Mouse (Mus musculus): ENCODE results near the gene Txnrd2. TPM values are rescaled to one million over a fixed set of nuclear protein-coding genes. Genes with fewer than 3 reads are reported as not detected.
A peak's percentile ranks its signal among the peaks of the same experiment; 100 is the strongest.

The Txnrd2 gene
- polyA plus RNA-seq, 1 experiment from 2014 or later: 22.0 TPM

DNA sequence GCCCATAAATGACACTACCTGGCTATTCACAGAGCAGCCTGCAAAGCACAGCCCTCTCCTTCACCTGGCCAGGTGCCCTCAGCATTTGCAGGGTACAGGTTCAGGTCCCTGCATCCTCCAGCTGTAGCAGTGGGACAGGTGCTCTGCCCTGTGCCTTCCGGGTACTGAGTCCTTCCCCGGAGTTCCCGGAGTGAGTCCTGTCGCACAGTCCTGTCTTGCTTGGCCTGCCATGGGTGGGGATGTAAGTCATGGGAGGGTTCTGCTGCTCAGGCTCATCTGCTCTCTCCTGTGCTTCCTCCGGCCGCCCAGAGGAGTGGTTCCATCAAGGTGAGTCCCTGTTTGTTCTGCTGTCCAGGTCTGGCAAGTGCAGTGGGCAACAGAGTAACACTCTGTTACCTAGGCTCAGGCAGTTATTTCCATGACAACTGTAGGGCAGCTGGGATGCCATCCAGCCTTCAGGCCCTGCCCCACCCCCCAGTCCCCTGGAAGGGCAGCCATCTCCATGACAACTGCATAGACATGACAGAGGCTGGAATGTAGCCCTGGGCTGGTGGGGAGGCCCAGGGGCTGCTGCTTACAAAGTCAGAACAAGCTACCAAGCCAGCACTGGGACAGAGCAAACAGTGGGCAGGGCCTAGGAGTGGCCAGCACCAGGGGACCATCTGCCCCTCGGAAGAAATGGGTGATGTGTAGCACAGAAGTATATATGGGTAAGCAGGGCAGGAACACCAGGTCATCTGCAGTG, 25.5 kb upstream of the Txnrd2 start:
- no peak overlapping the region for H3K4me3 ChIP-seq (ENCODE audit: low read length)
- 31% methylated on average over 7 of the region's 7 CpGs for WGBS
- H3K4me1 ChIP-seq (replicated peaks; ENCODE audit: control insufficient read depth, insufficient read depth, low read length): peaks cover 23% of the 10 kb centered on the region
- no peak overlapping the region for H3K4me2 ChIP-seq (ENCODE audit: low read depth, low read length)
- no peaks in the 10 kb centered on the region for H3K9me3 ChIP-seq (ENCODE audit: control insufficient read depth, low read length)
- H3K27me3 ChIP-seq (ENCODE audit: control insufficient read depth, insufficient read depth, low read depth, low read length): no peaks in the 10 kb centered on the region
- H3K27ac ChIP-seq (ENCODE audit: low read length): peak overlapping the region; percentile 51
- H3K36me3 ChIP-seq (ENCODE audit: control insufficient read depth, insufficient read depth, low read length): peaks cover 8% of the 10 kb centered on the region
- peak; percentile 81 for ATAC-seq (ENCODE audit: low read depth)
- no peak overlapping the region; the same call in 1 of the 2 replicates for H3K9ac ChIP-seq (ENCODE audit: low read length)

DNA sequence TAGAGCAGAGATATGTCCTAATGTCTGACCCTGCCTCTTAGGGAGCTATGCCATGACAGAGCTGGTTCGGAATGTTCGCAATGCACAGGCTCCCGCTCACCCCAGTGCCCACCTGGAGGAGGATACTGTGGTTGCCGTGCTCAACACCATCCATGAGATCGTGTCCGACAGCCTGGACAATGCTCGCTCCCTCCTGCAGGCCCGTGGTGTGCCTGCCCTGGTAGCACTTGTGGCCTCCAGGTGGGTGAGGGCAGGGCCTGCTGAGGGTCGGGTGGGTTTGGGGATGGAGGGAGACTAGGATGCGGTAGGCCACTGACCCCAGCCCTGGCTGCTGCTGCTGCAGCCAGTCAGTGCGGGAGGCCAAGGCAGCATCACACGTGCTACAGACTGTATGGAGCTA, 22.9 kb upstream of the Txnrd2 start:
- Histone ChIP-seq H3K4me3 (ENCODE audit: low read length) (no peak overlapping the region), H3K4me1 (replicated peaks; ENCODE audit: control insufficient read depth, insufficient read depth, low read length) (peaks cover 25% of the 10 kb centered on the region), H3K9me3 (ENCODE audit: control insufficient read depth, low read length) (no peaks in the 10 kb centered on the region), H3K36me3 (ENCODE audit: control insufficient read depth, insufficient read depth, low read length) (peaks cover 6% of the 10 kb centered on the region), H3K9ac (ENCODE audit: low read length) (no peak overlapping the region), H3K27me3 (ENCODE audit: control insufficient read depth, insufficient read depth, low read depth, low read length) (no peaks in the 10 kb centered on the region), H3K27ac (ENCODE audit: low read length) (no peak overlapping the region), H3K4me2 (ENCODE audit: low read depth, low read length) (no peak overlapping the region)
- WGBS: 89% methylated on average over 12 of the region's 12 CpGs
- ATAC-seq (ENCODE audit: low read depth): no peak

DNA sequence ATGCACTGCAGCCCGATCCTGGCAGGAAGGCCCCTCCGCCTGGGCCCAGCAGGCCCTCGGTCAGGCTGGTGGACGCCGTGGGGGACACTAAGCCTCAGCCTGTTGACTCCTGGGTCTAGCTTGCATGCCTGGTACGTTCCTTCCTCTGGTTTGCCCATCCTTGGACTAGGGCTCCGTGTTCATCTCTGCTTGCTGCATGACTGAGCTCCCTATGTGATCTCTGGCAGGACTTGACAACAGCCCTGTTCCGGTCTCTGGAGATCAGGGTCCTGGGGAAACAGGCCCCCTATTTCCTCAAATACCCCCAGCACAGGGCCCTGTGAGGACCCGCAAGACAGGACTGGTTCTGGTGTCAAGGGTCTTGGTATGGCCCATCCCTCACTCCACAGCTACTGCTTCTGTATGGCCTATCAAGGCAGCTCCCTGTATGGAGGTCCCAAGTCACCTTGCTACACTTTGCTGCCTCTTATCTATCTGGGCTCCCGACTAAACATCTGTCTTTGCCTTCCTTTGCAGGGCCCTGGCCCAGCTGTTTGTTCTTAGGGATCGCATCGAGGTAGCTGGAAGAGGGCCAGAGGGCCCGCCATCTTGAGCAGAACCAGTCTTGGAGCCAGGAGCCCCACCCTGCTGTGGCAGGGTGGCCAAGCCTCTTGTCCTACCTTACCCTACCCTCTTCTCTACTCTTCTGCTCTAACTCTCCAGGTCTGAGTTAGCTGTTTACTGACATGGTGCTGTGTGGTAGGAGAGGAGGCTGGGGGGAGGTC, 20.9 kb upstream of the Txnrd2 start:
- 73% methylated on average over 13 of the region's 13 CpGs for WGBS
- H3K4me2 ChIP-seq (ENCODE audit: low read depth, low read length): no peak overlapping the region
- no peak overlapping the region for H3K4me3 ChIP-seq (ENCODE audit: low read length)
- H3K4me1 ChIP-seq (replicated peaks; ENCODE audit: control insufficient read depth, insufficient read depth, low read length): peaks cover 27% of the 10 kb centered on the region
- no peak overlapping the region for H3K9ac ChIP-seq (ENCODE audit: low read length)
- H3K27me3 ChIP-seq (ENCODE audit: control insufficient read depth, insufficient read depth, low read depth, low read length): no peaks in the 10 kb centered on the region
- ATAC-seq (ENCODE audit: low read depth): no peak
- H3K27ac ChIP-seq (ENCODE audit: low read length): no peak overlapping the region; the same call in 1 of the 2 replicates
- no peaks in the 10 kb centered on the region for H3K9me3 ChIP-seq (ENCODE audit: control insufficient read depth, low read length)
- H3K36me3 ChIP-seq (ENCODE audit: control insufficient read depth, insufficient read depth, low read length): peaks cover 3% of the 10 kb centered on the region; the same call in 1 of the 2 replicates

DNA sequence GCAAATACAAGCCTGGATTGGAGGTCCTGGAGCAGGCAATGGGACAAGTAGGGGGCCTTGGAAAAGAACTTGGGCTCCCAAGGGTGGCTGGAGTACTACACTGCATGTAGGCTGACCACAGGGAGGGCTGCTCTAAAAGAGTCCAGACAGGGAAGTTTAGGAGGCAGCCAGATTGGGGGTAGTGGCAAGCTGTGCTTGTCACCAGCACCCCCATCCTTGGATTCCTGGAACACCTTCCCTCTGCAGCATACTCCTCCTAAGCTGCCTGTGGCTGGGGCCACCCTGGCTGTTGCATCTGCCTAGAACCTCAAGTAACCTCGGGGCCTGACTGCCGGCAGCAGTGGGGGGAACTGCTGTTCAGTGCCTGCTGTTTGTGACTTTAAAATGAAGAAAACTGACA, 20.3 kb upstream of the Txnrd2 start:
- no peak overlapping the region for H3K9ac ChIP-seq (ENCODE audit: low read length)
- no peak overlapping the region for H3K4me2 ChIP-seq (ENCODE audit: low read depth, low read length)
- 48% methylated on average over 2 of the region's 2 CpGs for WGBS
- no peak for ATAC-seq (ENCODE audit: low read depth)
- H3K27me3 ChIP-seq (ENCODE audit: control insufficient read depth, insufficient read depth, low read depth, low read length): no peaks in the 10 kb centered on the region
- H3K27ac ChIP-seq (ENCODE audit: low read length): no peak overlapping the region; the same call in 1 of the 2 replicates
- peaks cover 22% of the 10 kb centered on the region for H3K4me1 ChIP-seq (replicated peaks; ENCODE audit: control insufficient read depth, insufficient read depth, low read length)
- no peak overlapping the region for H3K4me3 ChIP-seq (ENCODE audit: low read length)
- H3K36me3 ChIP-seq (ENCODE audit: control insufficient read depth, insufficient read depth, low read length): peaks cover 8% of the 10 kb centered on the region
- no peaks in the 10 kb centered on the region for H3K9me3 ChIP-seq (ENCODE audit: control insufficient read depth, low read length)

DNA sequence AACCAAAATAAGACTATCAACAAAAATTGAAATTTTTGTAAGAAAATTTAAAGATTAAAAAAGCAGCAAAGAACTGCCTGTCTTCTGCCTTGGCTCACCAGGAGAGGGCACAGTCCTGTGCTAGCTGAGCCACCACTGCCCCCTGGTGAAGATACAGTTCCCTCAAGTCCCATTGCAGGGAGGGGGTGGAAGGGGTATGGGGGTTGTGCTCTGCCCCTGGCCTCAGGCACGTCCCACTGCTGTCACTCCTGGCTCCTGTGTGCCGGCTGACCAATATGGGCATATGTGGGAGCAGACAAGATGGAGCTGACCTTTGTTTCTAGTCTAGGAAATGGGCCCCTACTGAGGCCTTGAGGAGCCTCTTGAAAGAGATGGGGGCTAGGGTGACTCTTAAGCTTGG, 19.9 kb upstream of the Txnrd2 start:
- WGBS: 11% methylated on average over 2 of the region's 2 CpGs
- Histone ChIP-seq H3K4me2 (ENCODE audit: low read depth, low read length) (no peak overlapping the region), H3K27me3 (ENCODE audit: control insufficient read depth, insufficient read depth, low read depth, low read length) (no peaks in the 10 kb centered on the region), H3K4me3 (ENCODE audit: low read length) (no peak overlapping the region), H3K9ac (ENCODE audit: low read length) (no peak overlapping the region), H3K27ac (ENCODE audit: low read length) (no peak overlapping the region), H3K9me3 (ENCODE audit: control insufficient read depth, low read length) (no peaks in the 10 kb centered on the region), H3K36me3 (ENCODE audit: control insufficient read depth, insufficient read depth, low read length) (peaks cover 10% of the 10 kb centered on the region), H3K4me1 (replicated peaks; ENCODE audit: control insufficient read depth, insufficient read depth, low read length) (peaks cover 18% of the 10 kb centered on the region)
- ATAC-seq (ENCODE audit: low read depth): peak; percentile 69

DNA sequence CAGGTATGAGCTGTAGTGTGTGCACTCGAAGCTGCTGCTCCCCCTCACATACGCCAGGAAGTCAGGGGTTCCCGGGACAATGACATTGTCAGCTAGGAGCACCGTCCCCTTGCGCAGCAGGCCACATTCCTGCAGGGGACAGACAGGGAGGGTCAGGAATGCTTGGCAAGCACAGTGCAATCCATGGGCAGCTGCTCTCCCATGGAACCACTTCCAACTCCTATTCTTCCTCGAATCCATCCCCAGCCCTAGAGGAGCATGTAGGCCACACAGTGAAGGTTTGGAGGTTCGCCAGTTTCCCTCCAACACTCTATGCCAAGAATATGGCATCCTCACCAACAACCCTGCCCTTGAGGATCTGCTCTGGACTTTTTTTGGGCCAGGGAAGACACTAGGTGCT, 18.3 kb upstream of the Txnrd2 start:
- Histone ChIP-seq H3K4me1 (replicated peaks; ENCODE audit: control insufficient read depth, insufficient read depth, low read length) (peaks cover 20% of the 10 kb centered on the region), H3K36me3 (ENCODE audit: control insufficient read depth, insufficient read depth, low read length) (peaks cover 10% of the 10 kb centered on the region), H3K27me3 (ENCODE audit: control insufficient read depth, insufficient read depth, low read depth, low read length) (no peaks in the 10 kb centered on the region), H3K27ac (ENCODE audit: low read length) (peak overlapping the region; percentile 59), H3K4me3 (ENCODE audit: low read length) (no peak overlapping the region), H3K9ac (ENCODE audit: low read length) (no peak overlapping the region), H3K4me2 (ENCODE audit: low read depth, low read length) (no peak overlapping the region), H3K9me3 (ENCODE audit: control insufficient read depth, low read length) (no peaks in the 10 kb centered on the region)
- ATAC-seq (ENCODE audit: low read depth): peak; percentile 24; the same call in 1 of the 2 replicates
- 33% methylated on average over 7 of the region's 7 CpGs for WGBS

DNA sequence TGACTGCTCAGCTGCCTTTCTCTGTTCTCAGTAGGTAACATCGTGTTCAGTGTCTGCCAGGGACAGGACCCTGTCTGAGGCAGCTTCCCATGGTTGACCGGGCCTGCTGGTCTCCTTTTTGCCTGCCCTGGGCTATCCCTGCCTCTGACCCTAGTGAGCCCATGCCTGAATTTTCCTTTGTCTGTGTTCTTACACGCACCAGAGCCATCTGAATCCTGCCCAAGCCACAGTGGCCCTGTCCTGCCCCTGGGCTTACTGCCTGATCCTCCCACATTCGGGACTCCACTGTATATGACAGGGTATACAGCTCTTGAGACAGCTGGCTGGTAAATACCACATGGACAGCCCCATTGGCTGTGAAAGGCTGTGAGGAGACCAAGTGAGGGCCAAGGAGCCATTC, 16.4 kb upstream of the Txnrd2 start:
- no peak overlapping the region for H3K4me2 ChIP-seq (ENCODE audit: low read depth, low read length)
- H3K4me1 ChIP-seq (replicated peaks; ENCODE audit: control insufficient read depth, insufficient read depth, low read length): peaks cover 20% of the 10 kb centered on the region
- H3K9ac ChIP-seq (ENCODE audit: low read length): no peak overlapping the region
- H3K27me3 ChIP-seq (ENCODE audit: control insufficient read depth, insufficient read depth, low read depth, low read length): no peaks in the 10 kb centered on the region
- ATAC-seq (ENCODE audit: low read depth): no peak
- no peaks in the 10 kb centered on the region for H3K9me3 ChIP-seq (ENCODE audit: control insufficient read depth, low read length)
- H3K36me3 ChIP-seq (ENCODE audit: control insufficient read depth, insufficient read depth, low read length): peaks cover 12% of the 10 kb centered on the region
- H3K4me3 ChIP-seq (ENCODE audit: low read length): no peak overlapping the region
- WGBS: 74% methylated on average over 4 of the region's 4 CpGs
- no peak overlapping the region for H3K27ac ChIP-seq (ENCODE audit: low read length)

DNA sequence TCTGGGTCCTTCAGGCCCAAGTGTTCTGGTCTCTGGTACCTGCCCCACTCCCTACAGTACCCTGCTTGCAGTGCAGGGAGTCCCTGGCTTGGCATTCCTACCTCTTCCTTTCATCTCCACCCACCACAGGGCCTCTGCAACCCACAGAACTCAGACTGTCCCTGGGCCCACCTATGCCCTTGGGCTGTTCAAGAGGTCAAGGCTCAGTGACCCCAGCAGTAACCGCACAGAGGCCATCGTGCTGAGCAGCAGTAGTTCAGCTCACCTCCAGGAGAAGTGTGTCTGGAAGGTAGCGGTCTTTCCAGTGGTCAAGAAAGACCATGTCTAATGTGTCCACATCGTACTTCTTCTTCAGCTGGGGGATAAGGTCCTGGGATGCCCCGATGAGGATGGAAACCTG, 15.8 kb upstream of the Txnrd2 start:
- Histone ChIP-seq H3K27ac (ENCODE audit: low read length) (no peak overlapping the region), H3K27me3 (ENCODE audit: control insufficient read depth, insufficient read depth, low read depth, low read length) (no peaks in the 10 kb centered on the region), H3K4me3 (ENCODE audit: low read length) (no peak overlapping the region), H3K36me3 (ENCODE audit: control insufficient read depth, insufficient read depth, low read length) (peaks cover 12% of the 10 kb centered on the region), H3K9ac (ENCODE audit: low read length) (no peak overlapping the region), H3K4me1 (replicated peaks; ENCODE audit: control insufficient read depth, insufficient read depth, low read length) (peaks cover 19% of the 10 kb centered on the region), H3K9me3 (ENCODE audit: control insufficient read depth, low read length) (no peaks in the 10 kb centered on the region), H3K4me2 (ENCODE audit: low read depth, low read length) (no peak overlapping the region)
- ATAC-seq (ENCODE audit: low read depth): no peak
- WGBS: 92% methylated on average over 5 of the region's 5 CpGs

DNA sequence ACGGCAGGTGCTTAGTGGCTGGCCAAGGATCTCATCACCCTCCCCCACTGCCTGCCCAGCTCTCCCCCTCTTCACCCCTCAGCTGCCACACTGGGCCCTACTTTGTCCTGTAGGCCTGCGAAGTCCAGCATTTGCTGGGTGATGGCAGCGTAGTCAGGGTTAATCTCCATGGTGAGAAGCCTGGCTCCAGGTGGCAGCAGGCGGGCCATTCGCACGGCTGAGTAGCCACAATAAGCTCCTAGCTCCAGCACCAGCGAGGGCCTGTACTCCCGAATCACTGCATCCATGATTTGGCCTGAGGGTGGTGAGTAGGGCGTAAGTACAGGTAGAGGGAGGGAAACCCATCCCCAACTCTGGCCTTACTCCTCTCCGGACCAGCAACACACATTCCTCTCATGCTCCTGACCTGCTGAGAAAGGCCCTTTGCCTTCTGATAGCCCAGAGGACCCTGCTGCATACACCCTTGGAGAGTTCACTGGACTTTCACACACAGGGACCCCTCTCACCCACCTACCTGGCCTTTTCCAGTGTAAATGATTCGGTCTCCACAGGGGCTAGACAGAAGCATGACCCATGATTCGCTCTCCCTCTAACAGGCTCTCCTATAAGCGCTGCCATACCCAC, 15.0 kb upstream of the Txnrd2 start:
- WGBS: 81% methylated on average over 13 of the region's 13 CpGs
- no peak overlapping the region for H3K4me3 ChIP-seq (ENCODE audit: low read length)
- peaks cover 12% of the 10 kb centered on the region for H3K36me3 ChIP-seq (ENCODE audit: control insufficient read depth, insufficient read depth, low read length)
- H3K9me3 ChIP-seq (ENCODE audit: control insufficient read depth, low read length): no peaks in the 10 kb centered on the region
- no peak overlapping the region for H3K9ac ChIP-seq (ENCODE audit: low read length)
- H3K27ac ChIP-seq (ENCODE audit: low read length): no peak overlapping the region
- H3K4me2 ChIP-seq (ENCODE audit: low read depth, low read length): no peak overlapping the region
- ATAC-seq (ENCODE audit: low read depth): no peak
- H3K4me1 ChIP-seq (replicated peaks; ENCODE audit: control insufficient read depth, insufficient read depth, low read length): peaks cover 15% of the 10 kb centered on the region
- no peaks in the 10 kb centered on the region for H3K27me3 ChIP-seq (ENCODE audit: control insufficient read depth, insufficient read depth, low read depth, low read length)

Data from lung, embryonic 16.5 days (tissue).